ENCODE assay signal across 27 mouse cellular contexts in genomic region chr1:51820520-51820919, GRCm38 (mm10).
DNase-seq lines count a peak whose midpoint lies in the region; ATAC-seq lines count a peak whose summit lies in the region.
"Had no signal": no experiment of that assay in that cellular context is flagged by ENCODE, and none has a peak within 500 bp of the region (broad histone marks: within the 10 kb centered on the region; RNA-seq: fewer than 3 reads in every experiment).

No protein-coding gene starts in this region.

- no peak for ATAC-seq in limb, embryonic 15.5 days (ENCODE audit: insufficient number of reproducible peaks, low FRiP score, low TSS enrichment, low read depth)
- peak; percentile 64 for ATAC-seq in CD4-positive, CD25-positive, alpha-beta regulatory T cell, adult 4 months
- no peak for ATAC-seq in embryonic facial prominence, embryonic 14.5 days (ENCODE audit: low read depth)
- peak; percentile 31; the same call in 1 of the 2 replicates for ATAC-seq in megakaryocyte progenitor cell, adult 5-6 weeks (replicated peaks; ENCODE audit: poor library complexity)

- H3K4me1 ChIP-seq in limb, embryonic 15.5 days, result peaks cover 22% of the 10 kb centered on the region
- H3K4me1 ChIP-seq in limb, embryonic 10.5 days, result peaks cover 8% of the 10 kb centered on the region; the same call in 1 of the 2 replicates
- H3K4me1 ChIP-seq in embryonic facial prominence, embryonic 14.5 days (ENCODE audit: control insufficient read depth, insufficient read depth, low read length), result peaks cover 25% of the 10 kb centered on the region
- H3K4me1 ChIP-seq: heart, embryonic 10.5 days; heart, embryonic 15.5 days; liver, embryonic 15.5 days; megakaryocyte, embryonic 14.5 days had no signal

- H3K4me3 ChIP-seq in limb, embryonic 15.5 days, result no peak overlapping the region
- no peak overlapping the region for H3K4me3 ChIP-seq in limb, embryonic 10.5 days
- no peak overlapping the region for H3K4me3 ChIP-seq in embryonic facial prominence, embryonic 14.5 days (ENCODE audit: low read depth, low read length)
- H3K4me3 ChIP-seq: erythroblast, embryonic 14.5 days; heart, embryonic 10.5 days; heart, embryonic 15.5 days; hindbrain, embryonic 13.5 days; layer of hippocampus, adult 2 months; liver, embryonic 15.5 days; lung, embryonic 15.5 days; megakaryocyte, embryonic 14.5 days; midbrain, embryonic 12.5 days had no signal

- H3K4me2 ChIP-seq in limb, embryonic 15.5 days, result no peak overlapping the region
- no peak overlapping the region for H3K4me2 ChIP-seq in embryonic facial prominence, embryonic 14.5 days (ENCODE audit: low read depth, low read length)
- H3K4me2 ChIP-seq: heart, embryonic 15.5 days; hindbrain, embryonic 13.5 days; liver, embryonic 15.5 days; lung, embryonic 15.5 days; midbrain, embryonic 12.5 days had no signal

- 0 out of 2 replicates have a peak overlapping the region, but pooled peaks have one; percentile 9 for H3K27ac ChIP-seq in limb, embryonic 15.5 days
- H3K27ac ChIP-seq in limb, embryonic 10.5 days, result no peak overlapping the region
- 0 out of 2 replicates have a peak overlapping the region, but pooled peaks have one; percentile 65 for H3K27ac ChIP-seq in embryonic facial prominence, embryonic 14.5 days (replicated peaks; ENCODE audit: low read depth, low read length)
- H3K27ac ChIP-seq: heart, embryonic 10.5 days; heart, embryonic 15.5 days; hindbrain, embryonic 13.5 days; layer of hippocampus, adult 2 months; liver, embryonic 15.5 days; lung, embryonic 15.5 days; midbrain, embryonic 12.5 days had no signal

- no peak overlapping the region for H3K9ac ChIP-seq in limb, embryonic 15.5 days
- H3K9ac ChIP-seq in embryonic facial prominence, embryonic 14.5 days (ENCODE audit: low read depth, low read length), result no peak overlapping the region
- H3K9ac ChIP-seq: forebrain, postnatal 0 days; heart, embryonic 15.5 days; hindbrain, embryonic 13.5 days; liver, embryonic 15.5 days; lung, embryonic 15.5 days; midbrain, embryonic 12.5 days had no signal

- no peaks in the 10 kb centered on the region for H3K9me3 ChIP-seq in limb, embryonic 15.5 days
- H3K9me3 ChIP-seq in limb, embryonic 10.5 days (replicated peaks), result no peaks in the 10 kb centered on the region
- H3K9me3 ChIP-seq in embryonic facial prominence, embryonic 14.5 days (ENCODE audit: control insufficient read depth, low read length), result no peaks in the 10 kb centered on the region
- H3K9me3 ChIP-seq: G1E; heart, embryonic 10.5 days; heart, embryonic 15.5 days; hindbrain, embryonic 13.5 days; liver, embryonic 15.5 days; lung, embryonic 15.5 days; megakaryocyte, embryonic 14.5 days; midbrain, embryonic 12.5 days had no signal

- no peaks in the 10 kb centered on the region for H3K36me3 ChIP-seq in limb, embryonic 15.5 days
- H3K36me3 ChIP-seq in limb, embryonic 10.5 days, result peaks cover 65% of the 10 kb centered on the region
- H3K36me3 ChIP-seq in embryonic facial prominence, embryonic 14.5 days (ENCODE audit: control insufficient read depth, insufficient read depth, low read length), result 0 out of 2 replicates have a peak, but pooled peaks cover 5% of the 10 kb centered on the region
- H3K36me3 ChIP-seq: G1E; heart, embryonic 15.5 days; liver, embryonic 15.5 days; midbrain, embryonic 12.5 days had no signal

- 86% methylated on average over 6 of the region's 6 CpGs for WGBS in limb, embryonic 15.5 days
- WGBS in limb, embryonic 10.5 days, result 94% methylated on average over 6 of the region's 6 CpGs
- 87% methylated on average over 6 of the region's 6 CpGs for WGBS in embryonic facial prominence, embryonic 14.5 days

- no peak for DNase-seq in limb, embryonic 10.5 days (ENCODE audit: low spot score)
- no peak for DNase-seq in embryonic facial prominence, embryonic 14.5 days (ENCODE audit: low spot score)
- DNase-seq in spleen, postnatal 36 days (ENCODE audit: low spot score in 2 of 2), result no peak
- DNase-seq in thymus, postnatal 0 days (ENCODE audit: low spot score), result no peak
- DNase-seq: adrenal gland, postnatal 25 days; cerebellum, adult 18-20 months; cerebellum, postnatal 10 days; forebrain, postnatal 0 days; gastrocnemius, postnatal 14 days; heart, postnatal 36 days; kidney, adult 11 months; kidney, postnatal 25 days; thymus, adult 18-20 months; thymus, postnatal 36 days had no signal

- H3K27me3 ChIP-seq in limb, embryonic 15.5 days, result no peaks in the 10 kb centered on the region
- no peaks in the 10 kb centered on the region for H3K27me3 ChIP-seq in limb, embryonic 10.5 days (ENCODE audit: low read depth, poor library complexity, severe bottlenecking)
- no peaks in the 10 kb centered on the region for H3K27me3 ChIP-seq in embryonic facial prominence, embryonic 14.5 days (replicated peaks; ENCODE audit: control insufficient read depth, insufficient read depth, low read length)
- H3K27me3 ChIP-seq: heart, embryonic 15.5 days; hindbrain, embryonic 13.5 days; liver, embryonic 15.5 days; lung, embryonic 15.5 days; megakaryocyte, embryonic 14.5 days; midbrain, embryonic 12.5 days had no signal

Comparison
In these comparisons a context has a peak if more than half of its experiments do, and no peak if none do; other contexts are left out.
1. ATAC-seq: peak in CD4-positive, CD25-positive, alpha-beta regulatory T cell, adult 4 months (single experiment) and megakaryocyte progenitor cell, adult 5-6 weeks (single experiment); none in limb, embryonic 15.5 days (single experiment) and embryonic facial prominence, embryonic 14.5 days (single experiment).